Mouse (Mus musculus) heart, adult 2 months (tissue): Measurements from ENCODE around the gene Dgkb. TPM values are rescaled to one million over a fixed set of nuclear protein-coding genes. Genes with fewer than 3 reads are reported as not detected.

Experiments
- DNase-seq, 2 experiments: peaks; one replicate each; pipeline ENCODE4 v3.0.0; 2021
- H3K27ac ChIP-seq: fragments of 200-600 bp; 2 replicates; pipeline ENCODE4 v1.8.1; 2022
- H3K27me3 ChIP-seq: fragments of 200-500 bp; 2 replicates; pipeline ENCODE4 v1.6.1; 2012; ENCODE audit warnings: mild to moderate bottlenecking, low read length, inconsistent platforms, mixed read lengths; ENCODE audit not compliant: control insufficient read depth, insufficient read depth
- H3K36me3 ChIP-seq: fragments of 200-500 bp; 2 replicates; pipeline ENCODE4 v1.6.1; 2012; ENCODE audit warnings: low read length, inconsistent platforms; ENCODE audit not compliant: control insufficient read depth, insufficient read depth
- H3K4me1 ChIP-seq: fragments of 200-500 bp; 2 replicates; pipeline ENCODE4 v1.6.1; 2011; ENCODE audit warnings: low read length; ENCODE audit not compliant: control insufficient read depth, insufficient read depth
- H3K4me3 ChIP-seq: fragments of 200-600 bp; 2 replicates; pipeline ENCODE4 v1.8.1; 2022
- H3K79me2 ChIP-seq: fragments of 200-500 bp; replicated peaks from 2 replicates; pipeline ENCODE4 v1.6.1; 2012; ENCODE audit warnings: mild to moderate bottlenecking, inconsistent platforms, low read length, moderate library complexity, mixed read lengths; ENCODE audit not compliant: control insufficient read depth, insufficient read depth
- H3K9ac ChIP-seq: fragments of 200-500 bp; 2 replicates; pipeline ENCODE4 v1.6.1; 2012; ENCODE audit warnings: low read depth, mild to moderate bottlenecking, control low read depth, inconsistent platforms, low read length, mixed read lengths
- CTCF ChIP-seq: fragments of 200-600 bp; IDR thresholded peaks from 2 replicates; pipeline ENCODE4 v1.8.1; 2022; ENCODE audit warnings: antibody characterized with exemption, mild to moderate bottlenecking, moderate library complexity
- EP300 ChIP-seq: fragments of 200-500 bp; IDR thresholded peaks from 2 replicates; pipeline ENCODE4 v1.6.1; 2011; ENCODE audit warnings: low read depth, low read length, control low read depth; ENCODE audit not compliant: insufficient read depth
- POLR2A ChIP-seq: fragments of 200-500 bp; IDR thresholded peaks from 2 replicates; pipeline ENCODE4 v1.6.1; 2011; ENCODE audit warnings: mild to moderate bottlenecking, low read depth, low read length, control low read depth; ENCODE audit not compliant: insufficient read depth
- WGBS: fragments of 180-500 bp; shearing (Covaris S2); methylation state at CpG from one replicate; pipeline ENCODE4 v1.1.7; 2018; 5-methylcytosine and 5-hydroxymethylcytosine counted together
- intact Hi-C: fragments of 180-260 bp; cut with DNase I; formaldehyde crosslinking; loops from one replicate; pipeline ENCODE4 v1.15.1; 2025
- polyA plus RNA-seq: library from polyadenylated mRNA; depleted of rRNA; stranded (reverse); fragments of >200 nt; gene quantifications from 2 replicates; pipeline ENCODE4 v1.2.3, GENCODE M21; 2012
- total RNA-seq, 2 experiments: library from RNA; stranded (reverse); gene quantifications; 2 replicates each; pipeline ENCODE4 v1.2.3; 2021

The Dgkb gene
- total and polyA plus RNA-seq, 3 experiments: 0.23 to 1.1 (median 1.1) TPM

DNA sequence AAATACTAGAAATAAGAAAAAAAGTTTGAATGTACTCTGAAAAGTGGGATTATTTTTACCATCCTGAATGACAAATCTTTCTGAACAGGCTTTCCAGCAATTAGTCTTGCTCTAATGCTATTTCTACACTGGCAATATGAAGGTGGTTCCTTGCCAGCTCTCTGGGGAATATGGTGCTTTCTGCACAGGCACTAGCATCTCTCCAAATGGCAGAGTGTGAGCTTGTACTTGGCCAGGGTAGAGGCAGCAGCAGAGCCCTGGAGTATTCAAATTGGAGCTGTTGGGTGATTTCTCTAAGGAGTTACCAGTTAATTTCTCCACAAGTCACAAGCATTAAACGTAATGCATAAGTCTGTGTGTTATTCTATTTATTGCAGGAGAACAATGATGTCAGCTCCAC lies 569.5 kb downstream of the Dgkb start:
- WGBS: 71% methylated on average over 1 of the region's 1 CpGs
- no peak overlapping the region for H3K4me3 ChIP-seq
- H3K9ac ChIP-seq: no peak overlapping the region
- no peak for DNase-seq
- H3K27me3 ChIP-seq: no peaks in the 10 kb centered on the region
- H3K36me3 ChIP-seq: no peaks in the 10 kb centered on the region
- TF ChIP-seq CTCF (no peak), POLR2A (no peak), EP300 (no peak)
- intact Hi-C loops: no loop called here
- H3K79me2 ChIP-seq: no peaks in the 10 kb centered on the region
- no peaks in the 10 kb centered on the region for H3K4me1 ChIP-seq
- no peak overlapping the region for H3K27ac ChIP-seq

DNA sequence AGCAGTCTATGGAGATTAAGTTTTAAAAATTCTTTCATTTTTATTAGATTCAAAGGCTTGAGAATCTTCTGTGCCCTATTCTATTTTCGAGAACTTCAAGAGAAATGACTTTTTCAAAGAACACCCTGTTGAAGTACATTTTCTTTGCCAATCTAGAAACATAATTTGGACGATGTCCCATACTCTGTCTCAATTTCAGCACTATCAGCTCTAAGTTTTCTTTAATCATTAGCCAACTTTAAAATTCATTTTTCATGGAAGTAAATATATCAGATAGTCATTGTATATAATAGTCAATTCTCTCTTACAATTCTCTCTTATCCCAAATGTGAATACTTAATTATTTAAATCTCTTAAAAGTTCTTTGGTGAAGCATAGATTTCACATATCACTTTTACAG lies 570.1 kb downstream of the Dgkb start:
- H3K27me3 ChIP-seq: no peaks in the 10 kb centered on the region
- H3K4me3 ChIP-seq: no peak overlapping the region
- 64% methylated on average over 2 of the region's 2 CpGs for WGBS
- H3K9ac ChIP-seq: no peak overlapping the region
- TF ChIP-seq EP300: no peak
- no peak for TF ChIP-seq CTCF
- no peak for TF ChIP-seq POLR2A
- DNase-seq: no peak
- H3K4me1 ChIP-seq: no peaks in the 10 kb centered on the region
- no peak overlapping the region for H3K27ac ChIP-seq
- H3K36me3 ChIP-seq: no peaks in the 10 kb centered on the region
- intact Hi-C loops: no loop called here
- no peaks in the 10 kb centered on the region for H3K79me2 ChIP-seq

DNA sequence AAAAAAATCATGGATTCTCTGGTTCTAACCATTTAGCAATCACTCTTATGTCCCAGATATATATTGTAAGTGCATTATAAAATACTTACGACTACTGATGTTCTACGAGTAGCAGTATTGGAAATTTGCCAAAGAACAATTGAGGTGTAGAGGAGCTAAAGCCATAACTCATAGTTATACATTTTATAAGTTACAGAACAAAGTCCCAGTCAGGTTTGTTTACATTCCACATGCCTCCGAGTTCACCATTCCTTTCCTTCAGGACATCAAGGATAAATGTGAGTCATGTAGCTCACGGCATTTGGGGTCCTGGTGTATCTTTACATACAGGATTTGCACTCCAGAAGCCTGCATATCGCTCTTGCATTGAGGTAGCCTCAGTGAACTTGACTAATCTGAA lies 570.7 kb downstream of the Dgkb start:
- intact Hi-C loops: no loop called here
- Histone ChIP-seq H3K36me3 (no peaks in the 10 kb centered on the region), H3K27ac (no peak overlapping the region), H3K9ac (no peak overlapping the region), H3K27me3 (no peaks in the 10 kb centered on the region), H3K79me2 (no peaks in the 10 kb centered on the region), H3K4me1 (no peaks in the 10 kb centered on the region), H3K4me3 (no peak overlapping the region)
- no peak for TF ChIP-seq EP300
- no peak for TF ChIP-seq POLR2A
- no peak for TF ChIP-seq CTCF
- 74% methylated on average over 5 of the region's 5 CpGs for WGBS
- no peak for DNase-seq

DNA sequence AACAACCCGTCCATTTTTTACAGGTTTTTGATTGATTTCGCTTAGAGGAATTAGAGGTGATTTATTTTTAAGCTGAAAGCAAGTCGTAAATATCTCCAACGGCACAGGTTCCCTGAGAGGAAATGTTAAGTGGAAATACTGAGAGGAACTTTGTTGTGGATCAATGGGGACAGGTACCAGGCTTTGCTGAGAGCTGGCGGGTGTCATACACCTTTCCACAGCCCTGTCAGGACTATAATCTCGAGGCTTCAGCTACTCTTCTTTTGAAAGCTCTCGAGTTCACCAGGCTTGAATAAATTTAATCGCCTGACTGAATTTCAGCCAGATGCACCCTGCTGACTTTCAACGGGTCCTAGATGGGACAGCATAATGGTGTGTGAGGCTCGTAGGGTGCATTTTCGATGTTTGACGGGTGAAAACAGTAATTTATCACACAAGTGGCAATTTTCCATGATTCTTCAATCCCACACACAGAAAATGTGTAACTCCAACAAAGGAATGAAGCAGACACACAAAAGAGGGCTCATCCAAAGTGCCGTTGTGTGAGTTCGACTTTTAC lies 580.3 kb downstream of the Dgkb start:
- no peak overlapping the region for H3K9ac ChIP-seq
- no peak overlapping the region for H3K27ac ChIP-seq
- no peak for TF ChIP-seq EP300
- TF ChIP-seq CTCF: no peak
- TF ChIP-seq POLR2A: no peak
- DNase-seq: no peak
- H3K27me3 ChIP-seq: no peaks in the 10 kb centered on the region
- no peaks in the 10 kb centered on the region for H3K36me3 ChIP-seq
- 69% methylated on average over 14 of the region's 14 CpGs for WGBS
- H3K4me1 ChIP-seq: no peaks in the 10 kb centered on the region
- H3K79me2 ChIP-seq: no peaks in the 10 kb centered on the region
- intact Hi-C loops: no loop called here
- H3K4me3 ChIP-seq: no peak overlapping the region

GRCm38 (mm10) chr12:38400089-38400488 lies 582.6 kb downstream of the Dgkb start:
- Histone ChIP-seq H3K27me3 (no peaks in the 10 kb centered on the region), H3K4me1 (no peaks in the 10 kb centered on the region), H3K36me3 (no peaks in the 10 kb centered on the region), H3K79me2 (no peaks in the 10 kb centered on the region), H3K4me3 (no peak overlapping the region), H3K27ac (no peak overlapping the region), H3K9ac (no peak overlapping the region)
- no peak for DNase-seq
- WGBS: 71% methylated on average over 4 of the region's 4 CpGs
- intact Hi-C loops: no loop called here
- TF ChIP-seq CTCF: no peak

DNA sequence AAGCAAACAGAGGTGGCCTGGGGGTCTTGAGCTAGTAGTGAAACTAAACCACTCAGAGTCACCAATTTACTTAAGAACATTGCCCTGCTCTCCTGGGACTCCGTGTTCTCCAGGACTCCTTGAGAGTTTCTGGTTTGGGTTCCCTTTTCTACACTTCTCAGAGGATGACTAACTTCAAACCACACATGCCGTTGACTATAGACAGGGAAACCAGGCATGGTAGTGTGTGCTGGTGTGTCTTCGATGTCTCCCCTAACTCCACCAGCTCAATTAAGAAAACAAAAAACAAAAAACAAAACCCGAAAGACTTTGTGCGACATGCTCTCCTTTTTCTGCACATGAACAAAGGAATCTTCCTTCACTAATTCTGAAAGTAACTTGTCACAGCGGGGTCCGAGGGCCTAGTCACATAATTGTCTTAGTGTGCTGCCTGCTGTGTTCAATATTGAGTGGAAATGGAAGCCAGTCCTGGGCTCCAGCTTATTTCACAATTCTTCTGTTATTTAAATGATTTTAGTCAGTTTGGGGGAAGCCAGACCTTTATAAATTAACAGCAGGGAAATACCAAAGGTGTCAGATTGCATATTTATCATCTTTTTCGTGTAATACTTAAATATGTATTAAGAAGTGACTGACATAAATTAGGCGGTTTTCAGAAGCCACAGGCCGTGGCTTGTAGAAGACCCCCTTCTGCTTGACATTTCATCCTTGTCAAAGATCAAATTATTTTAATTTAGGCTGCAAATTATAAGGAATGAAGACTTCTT lies 618.0 kb downstream of the Dgkb start:
- Histone ChIP-seq H3K79me2 (no peaks in the 10 kb centered on the region), H3K4me3 (no peak overlapping the region), H3K27me3 (no peaks in the 10 kb centered on the region), H3K27ac (no peak overlapping the region), H3K36me3 (no peaks in the 10 kb centered on the region), H3K4me1 (no peaks in the 10 kb centered on the region), H3K9ac (no peak overlapping the region)
- WGBS: 70% methylated on average over 10 of the region's 10 CpGs
- intact Hi-C loops: no loop called here
- no peak for TF ChIP-seq EP300
- no peak for TF ChIP-seq POLR2A
- no peak for TF ChIP-seq CTCF
- no peak for DNase-seq
